Mouse (Mus musculus) frontal cortex, postnatal 14 days (tissue): Measurements from ENCODE around the gene Phldb1.

ENCODE experiments used
- DNase-seq, 2 experiments: peaks; one replicate each; pipeline ENCODE4 v3.0.0; 2022; ENCODE audit warnings: low spot score in 2 of 2

The Phldb1 gene

DNA sequence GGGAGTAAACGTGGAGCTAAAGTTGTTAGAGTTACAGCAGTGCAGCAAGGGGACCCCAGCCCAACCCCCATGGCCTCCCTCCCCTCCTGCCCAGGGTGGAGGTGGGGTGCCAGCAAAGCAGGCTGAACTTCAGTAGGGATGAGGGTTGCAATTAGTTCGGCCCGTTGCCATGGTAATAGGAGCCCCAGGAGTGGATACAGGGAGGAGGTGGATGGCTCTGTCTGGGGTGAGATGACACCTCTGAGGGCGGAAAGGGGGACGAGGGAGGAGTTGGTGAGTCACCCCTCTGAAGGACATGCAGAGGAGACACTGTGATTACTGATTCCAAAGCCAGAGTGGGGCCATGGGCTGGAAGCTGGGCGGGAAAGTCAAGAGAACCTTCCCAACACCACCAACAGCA is 26.1 kb downstream of the Phldb1 start:
- no peak for DNase-seq

DNA sequence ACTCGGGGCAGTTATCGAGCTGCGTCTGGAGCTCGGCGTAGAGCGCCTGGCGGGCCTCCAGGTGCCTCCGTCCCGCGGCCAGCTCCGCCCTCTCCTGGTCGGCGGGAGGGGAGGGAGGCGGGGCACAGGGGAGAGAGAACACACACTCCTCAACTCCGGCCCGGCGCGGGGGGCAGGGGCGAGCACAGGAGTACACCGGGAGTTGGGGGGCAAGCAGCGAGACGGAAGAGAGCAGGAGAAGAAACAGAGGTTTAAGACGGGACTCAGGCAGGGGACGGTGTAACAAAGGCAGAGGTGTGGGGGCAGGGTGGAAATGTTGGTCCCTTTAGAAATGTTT is 26.6 kb downstream of the Phldb1 start:
- DNase-seq = no peak

DNA sequence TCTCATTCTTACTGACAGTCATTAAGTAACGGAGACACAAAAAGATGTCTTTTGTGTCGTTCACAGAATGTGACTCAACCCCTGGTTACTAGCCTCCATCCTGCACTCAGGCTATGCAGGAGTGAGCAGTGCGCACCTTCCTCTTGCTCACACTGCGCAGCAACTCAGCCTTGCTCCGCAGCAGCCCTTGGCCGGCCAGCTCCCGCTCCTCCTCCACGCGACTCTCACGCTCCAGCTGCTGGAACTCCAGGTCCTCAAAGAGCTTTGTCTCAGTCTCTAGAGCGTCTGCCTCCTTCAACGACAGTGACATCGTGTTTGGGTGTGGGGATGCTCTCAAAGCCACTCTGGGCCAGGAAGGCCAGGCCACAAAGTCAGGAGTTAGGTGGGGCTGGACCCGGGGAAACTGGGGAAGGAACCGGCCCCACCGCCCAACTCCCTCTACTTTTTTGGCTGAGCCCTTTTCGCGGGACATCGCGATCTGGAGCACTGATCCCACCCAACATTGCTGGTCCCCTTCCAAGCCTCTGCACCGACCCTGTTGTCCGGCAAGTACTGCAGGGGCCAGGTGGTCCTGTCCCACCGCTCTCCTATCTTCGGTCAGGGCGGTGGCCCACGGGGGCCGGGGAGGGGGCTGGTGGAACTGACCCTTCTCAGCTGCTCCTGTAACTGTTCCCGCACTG is 27.1 kb downstream of the Phldb1 start:
- no peak for DNase-seq

DNA sequence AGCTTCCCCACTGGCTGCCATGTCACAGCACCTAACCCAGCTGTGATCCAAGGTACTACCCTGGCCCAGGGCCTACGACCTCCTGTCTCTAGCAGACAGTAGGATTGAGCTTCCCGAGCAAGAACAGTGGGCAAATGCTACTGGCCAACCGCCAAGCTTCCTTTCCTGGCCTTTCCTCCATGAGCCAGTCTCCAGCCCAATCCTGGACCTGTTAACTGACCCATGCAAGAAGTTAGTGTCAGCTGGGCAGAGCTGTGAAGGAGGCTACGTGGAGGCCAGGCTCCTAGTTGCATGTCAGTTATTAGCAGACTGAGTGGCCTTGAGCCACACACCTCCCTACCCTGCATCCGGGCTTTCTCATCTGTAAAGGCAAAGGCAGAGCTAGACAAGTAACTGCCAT is 35.3 kb downstream of the Phldb1 start:
- no peak for DNase-seq

DNA sequence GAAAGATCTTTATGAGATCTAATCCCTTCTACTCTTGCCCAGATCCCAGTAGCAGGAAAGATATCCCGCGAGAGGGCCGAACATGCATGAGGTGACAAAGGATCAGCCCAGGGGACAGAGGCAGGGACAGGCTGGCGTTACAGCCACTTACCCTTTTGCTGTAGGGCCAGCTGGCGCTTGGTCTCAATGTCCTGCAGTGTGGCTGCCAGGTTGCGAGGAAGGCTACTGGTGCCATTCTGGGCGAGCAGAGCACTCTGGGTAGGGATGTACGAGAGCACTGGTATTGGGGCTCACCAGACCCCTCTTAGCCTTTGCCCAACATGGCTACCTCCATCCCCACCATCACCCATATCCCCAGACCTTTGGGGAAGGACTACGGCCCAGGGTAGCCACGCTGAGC is 35.8 kb downstream of the Phldb1 start:
- DNase-seq = no peak

DNA sequence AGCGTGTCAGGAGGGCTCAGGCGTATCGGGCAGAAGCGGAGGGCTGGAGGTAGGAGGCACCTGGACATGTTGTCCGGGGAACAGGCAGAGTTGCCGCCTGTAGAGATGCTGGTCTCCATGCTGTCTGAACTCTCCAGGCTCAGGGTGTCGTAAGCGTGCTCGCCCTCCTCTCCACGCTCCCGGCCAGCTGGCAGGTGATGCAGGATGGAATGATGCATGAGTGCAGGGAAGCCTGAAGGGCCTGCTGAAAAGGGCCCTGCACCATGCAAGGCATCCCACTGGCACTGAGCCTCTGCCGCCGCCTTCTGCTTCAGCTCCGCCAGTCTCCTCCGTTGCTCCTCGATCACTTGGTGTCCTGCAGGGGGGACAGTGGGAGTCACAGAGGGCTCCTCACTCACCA is 37.1 kb downstream of the Phldb1 start:
- DNase-seq = no peak

DNA sequence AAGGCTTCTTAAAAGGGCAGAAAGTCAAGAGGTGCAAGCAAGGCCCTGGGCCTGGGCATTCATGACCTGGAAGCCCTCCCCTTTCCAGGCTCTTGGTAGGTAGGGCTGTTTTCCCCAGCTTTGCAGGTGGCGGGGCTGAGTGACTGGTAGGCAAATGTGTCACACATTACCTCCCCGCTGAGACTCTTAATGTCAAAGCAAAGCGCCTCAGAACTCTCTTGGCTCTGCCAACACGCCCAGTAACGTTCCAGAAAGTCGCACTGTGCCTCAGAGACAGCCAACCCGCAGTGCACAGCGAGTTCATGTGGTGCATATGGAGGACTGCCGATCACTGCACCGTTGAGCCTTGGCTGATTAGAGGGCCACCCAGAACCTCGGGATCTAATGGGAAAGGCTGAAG is 41.9 kb downstream of the Phldb1 start:
- no peak for DNase-seq

DNA sequence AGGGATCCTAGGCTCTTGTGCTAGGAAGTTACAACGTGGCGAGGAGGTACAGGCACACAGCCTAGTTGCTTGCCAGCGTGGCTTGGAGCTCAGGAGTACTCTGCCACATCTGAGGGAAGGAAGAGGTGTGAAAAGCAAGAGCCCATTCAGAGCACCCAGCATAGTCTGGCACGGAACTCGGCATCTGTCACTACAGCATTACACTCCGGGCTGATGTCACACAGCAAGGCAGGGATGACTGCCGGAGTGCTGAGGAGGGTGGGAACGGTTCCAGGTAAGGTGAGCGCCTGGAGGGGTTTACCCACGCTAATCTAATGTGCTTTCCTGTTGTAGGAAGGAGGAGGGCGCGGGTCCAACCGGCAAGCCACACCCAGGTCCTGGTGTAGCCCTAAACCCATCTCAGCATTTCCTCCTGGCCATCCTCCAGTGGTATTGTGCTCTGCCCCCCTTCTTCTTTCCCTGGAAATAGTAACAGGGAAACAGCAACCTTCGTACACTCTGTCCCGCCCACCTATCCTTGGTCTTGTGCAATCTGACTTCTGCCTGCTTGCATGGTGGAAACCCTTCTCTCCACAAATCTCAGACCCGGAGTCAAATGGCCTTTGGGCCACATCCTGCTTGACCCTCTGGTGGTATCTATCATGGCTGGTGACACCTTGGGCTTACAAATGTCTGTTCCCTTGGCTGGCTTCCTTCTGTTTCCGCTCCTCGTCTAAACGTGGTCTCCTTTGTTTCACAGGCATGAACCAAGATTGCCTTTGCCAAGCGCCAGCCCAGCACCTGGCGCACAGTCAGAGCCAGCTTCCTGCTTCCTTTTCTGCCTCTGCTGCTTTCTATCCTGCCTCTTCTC is 43.1 kb downstream of the Phldb1 start:
- DNase-seq = peak; percentile 36 to 57

DNA sequence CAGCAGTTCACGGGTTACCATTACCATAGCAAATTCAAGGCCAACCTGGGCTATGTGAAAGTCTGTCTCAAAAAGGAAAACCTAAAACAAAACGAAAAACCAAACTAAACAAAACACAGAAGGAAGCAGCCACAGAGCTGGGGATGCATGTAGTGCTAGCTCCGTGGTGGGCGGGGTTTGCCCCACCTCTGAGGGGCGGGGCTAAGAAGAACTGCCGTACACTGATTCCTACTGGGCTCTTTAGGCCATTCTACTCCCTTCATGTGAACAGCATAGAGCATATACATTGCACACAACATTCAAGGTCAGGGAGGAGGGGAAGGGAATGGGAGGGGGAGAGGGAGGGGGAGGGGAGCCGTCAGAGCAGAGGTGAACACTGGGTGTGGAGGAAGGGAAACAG is 44.4 kb downstream of the Phldb1 start:
- DNase-seq = no peak

DNA sequence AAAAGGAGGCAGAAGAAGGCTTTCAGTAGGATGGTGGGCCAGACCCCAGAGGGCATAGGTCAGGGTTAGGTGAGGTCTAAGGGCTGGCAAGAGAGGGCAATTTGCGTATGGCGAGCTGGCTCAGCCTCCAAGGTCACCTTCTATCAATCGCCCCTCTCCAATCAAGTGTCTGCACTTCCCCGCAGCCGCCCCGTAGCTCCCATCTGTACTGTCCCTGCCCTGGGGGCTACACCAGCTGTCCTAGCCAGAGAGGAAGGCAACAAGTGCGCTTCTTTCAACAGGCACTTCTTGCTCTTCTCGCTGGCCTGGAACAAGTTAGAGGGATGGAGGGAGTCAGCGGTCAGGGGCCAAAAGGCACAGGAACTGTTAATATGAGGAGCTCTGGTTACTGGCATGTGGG is 47.0 kb downstream of the Phldb1 start:
- no peak for DNase-seq

DNA sequence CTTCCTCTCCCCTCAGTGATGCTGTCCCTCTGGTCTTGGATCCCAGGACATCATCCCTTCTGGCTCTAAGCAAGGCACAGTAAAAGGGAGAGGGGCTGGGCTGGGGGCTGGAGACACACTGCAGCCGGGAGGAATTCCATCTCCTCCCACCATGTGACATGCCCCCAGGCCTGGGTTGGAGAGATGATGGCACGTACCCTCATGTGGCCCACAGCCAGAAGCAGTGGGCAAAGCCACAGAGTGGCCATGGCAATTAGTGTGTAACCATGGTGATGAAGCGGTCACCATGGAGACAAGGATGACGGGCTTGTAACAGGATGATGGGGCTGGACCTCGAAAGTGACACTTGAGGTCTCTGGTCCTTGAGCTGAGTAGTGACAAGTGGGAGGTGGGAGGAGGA is 48.4 kb downstream of the Phldb1 start:
- DNase-seq = no peak

DNA sequence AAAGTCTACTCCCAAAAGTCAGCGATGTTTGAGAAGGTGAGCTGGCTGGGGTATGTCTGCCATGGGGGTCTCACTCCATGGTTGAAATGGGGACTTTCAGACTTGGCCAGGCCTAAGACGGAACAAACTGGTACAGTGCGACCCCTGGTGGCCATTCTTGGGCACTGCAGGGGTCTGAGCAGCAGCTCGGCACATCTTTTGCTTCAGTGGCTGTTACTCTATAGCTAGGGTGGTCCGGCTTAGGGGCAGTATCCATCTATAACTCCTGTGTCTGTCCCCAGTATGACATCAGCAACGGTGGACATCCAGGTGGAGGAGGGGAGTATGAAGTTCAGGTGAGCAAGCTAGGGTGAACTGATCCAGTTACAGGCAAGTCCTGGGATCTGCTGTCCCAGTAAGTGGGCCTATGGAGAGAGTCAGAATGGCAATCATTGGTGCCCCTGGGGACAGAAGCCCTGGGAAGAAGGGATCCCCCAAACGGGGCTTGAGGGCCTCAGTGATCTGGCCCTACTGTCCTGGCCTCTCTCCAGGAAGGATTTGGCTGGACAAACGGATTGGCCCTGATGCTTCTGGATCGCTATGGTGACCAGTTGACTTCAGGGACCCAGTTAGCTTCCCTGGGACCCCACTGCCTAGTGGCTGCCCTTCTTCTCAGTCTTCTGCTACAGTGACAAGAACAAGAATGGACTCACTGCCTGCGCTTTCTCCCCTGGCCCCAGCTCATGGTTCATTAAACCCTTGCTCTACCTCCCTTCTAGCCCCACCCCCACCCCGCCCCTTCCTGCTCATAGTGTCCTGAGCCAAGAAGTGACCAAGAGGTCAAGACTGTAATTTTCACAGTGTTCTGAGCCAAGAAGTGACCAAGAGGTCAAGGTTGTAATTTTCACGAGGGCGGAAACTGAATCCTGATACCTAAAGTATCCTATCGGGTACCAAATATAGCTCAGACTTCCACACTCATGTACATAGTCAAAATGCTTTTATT is 49.4 kb downstream of the Phldb1 start:
- peak in 1 of 2 experiments; percentile 75 for DNase-seq

DNA sequence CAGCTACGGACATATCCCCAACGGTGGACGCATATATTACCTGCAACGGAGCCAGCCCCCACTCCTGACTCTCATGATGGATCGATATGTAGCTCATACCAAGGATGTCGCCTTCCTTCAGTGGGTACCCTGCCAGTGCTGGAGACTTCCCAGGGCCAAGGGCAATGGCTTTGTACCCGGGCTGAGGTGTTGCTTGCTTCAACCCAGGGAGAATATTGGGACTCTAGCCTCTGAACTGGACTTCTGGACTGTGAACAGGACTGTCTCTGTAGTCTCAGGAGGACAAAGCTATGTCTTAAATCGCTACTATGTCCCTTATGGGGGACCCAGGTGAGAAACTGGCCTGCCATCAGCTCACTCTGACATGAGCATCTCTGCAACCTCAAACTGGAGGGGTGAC is 52.0 kb downstream of the Phldb1 start:
- DNase-seq = no peak

DNA sequence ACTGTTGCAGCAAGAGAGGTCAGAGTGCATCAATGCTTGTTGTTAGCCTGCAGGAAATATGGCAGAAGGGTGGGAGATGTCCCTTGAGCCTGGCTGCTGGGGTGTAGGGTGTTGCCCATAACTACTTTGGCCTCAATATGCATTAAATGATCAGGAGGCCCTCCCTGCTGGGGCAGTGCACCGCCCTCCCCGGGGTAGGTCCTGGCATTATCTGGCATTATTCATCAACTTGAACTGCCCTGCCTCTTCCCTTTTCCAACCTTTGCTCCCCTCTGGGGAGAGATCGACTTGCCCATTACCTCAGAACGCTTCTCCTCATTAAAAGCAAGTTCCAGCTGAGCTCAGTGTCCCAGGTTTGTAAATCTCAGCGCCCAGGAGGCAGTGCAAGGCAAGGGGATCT is 55.4 kb downstream of the Phldb1 start:
- DNase-seq = no peak

DNA sequence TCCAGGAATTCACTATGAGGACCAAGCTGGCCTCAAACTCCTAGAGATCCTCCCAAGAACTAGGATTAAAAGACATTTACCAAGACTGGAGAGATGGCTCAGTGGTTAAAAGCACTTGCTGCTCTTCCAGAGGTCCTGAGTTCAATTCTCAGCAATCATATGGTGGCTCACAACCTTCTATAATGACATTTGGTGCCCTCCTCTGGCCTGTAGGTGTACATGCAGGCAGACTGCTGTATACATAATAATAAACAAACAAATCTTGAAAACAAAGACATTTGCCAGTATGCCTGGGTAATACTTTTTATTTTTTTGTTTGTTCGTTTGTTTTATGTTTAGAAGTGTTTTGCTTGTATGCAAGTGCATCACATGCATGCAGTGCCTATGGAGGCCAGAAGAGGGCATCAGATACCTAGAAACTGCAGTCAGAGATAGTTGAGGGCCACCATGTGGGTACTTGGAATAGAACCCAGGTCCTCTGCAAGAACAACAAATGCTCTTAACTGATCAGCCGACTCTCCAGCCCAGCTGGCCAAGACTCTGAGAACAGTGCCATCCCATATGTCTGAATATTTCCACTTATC is 56.6 kb downstream of the Phldb1 start:
- DNase-seq = no peak

DNA sequence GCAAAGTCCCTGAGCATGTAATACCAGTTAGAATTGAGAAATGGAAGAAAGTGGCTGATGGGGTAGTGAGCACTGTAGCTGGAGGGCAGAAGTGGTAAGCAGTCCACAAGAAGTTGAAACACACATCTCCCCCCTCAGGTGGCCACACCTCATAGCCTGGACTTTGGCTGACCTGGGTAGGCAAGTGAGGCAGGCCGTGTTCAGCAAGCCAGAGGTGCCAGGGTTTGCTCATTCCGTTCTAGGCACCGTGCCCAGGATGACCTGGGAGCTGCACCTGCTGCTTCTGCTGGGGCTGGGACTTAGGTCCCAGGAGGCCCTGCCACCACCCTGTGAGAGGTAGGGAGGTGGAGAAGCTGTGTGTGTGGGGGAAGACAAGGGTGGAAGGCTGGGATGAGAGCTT is 62.0 kb downstream of the Phldb1 start, which contains the start of gene Treh:
Treh (plus strand) TSS at position 229 of the 400 bp plus-strand sequence.
- no peak for DNase-seq

DNA sequence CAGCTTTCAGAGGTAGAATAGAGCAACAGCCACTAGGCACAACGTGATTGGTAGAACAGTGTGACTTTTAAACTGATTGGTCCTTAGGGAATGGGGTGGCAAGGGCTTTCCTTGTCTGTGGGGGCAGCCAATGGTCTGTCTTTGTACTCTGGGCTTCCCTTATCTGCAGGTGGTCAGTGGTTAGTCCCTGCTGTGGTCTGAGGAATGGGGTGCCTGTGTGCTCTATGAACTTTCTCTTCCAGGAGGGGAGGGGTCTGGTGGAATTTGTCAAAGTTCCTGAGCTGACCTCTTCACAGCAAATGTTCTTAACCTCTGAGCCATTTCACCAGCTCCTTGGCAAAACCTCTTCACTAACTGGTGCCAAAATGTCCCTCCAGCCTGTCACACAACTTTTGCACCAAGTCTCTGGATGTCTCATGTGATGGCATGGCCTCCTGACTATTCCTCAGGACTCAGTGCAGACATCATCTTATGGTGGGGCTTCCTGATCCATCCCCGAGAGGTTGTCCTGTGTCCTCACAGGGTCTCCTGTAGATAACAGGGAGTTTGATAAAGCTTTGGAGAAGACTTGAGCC is 62.6 kb downstream of the Phldb1 start:
- no peak for DNase-seq

DNA sequence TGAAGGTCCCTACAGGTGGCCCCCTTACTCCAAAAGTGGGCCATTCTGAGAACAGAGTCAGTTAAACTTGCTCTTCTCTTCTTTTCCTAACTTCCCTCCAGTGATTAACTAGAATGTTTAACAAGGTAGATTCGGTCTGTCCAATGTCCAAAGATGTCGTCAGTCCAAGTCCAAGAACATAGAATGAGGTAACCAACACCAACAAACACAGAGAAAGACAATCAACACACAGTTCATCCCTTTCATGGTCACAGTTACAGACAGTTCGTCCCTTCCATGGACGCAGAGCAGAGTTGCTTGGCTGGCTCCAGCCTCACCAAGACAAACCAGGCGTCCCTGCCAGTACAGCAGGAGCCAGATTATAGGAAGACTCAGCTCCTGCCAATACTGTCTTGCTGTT is 63.6 kb downstream of the Phldb1 start:
- DNase-seq = no peak

DNA sequence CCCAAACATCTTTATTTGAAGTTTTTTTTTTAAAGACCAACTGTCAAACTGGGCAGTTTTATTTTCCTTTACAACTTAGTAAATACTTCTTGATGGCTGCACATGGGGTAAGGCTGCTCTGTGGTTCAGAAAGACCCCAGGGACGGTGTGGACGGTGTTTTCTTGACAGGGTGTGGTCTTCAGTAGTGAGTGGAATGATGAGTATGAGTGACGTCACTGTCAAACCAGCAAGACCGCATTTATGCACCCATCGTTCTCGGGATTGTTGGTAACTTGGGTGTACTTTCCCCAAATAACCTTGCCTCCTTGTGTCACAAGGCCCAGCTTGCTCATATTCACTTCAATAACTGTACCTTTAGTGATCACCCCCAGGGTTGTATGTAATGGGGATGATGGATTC is 71.3 kb downstream of the Phldb1 start:
- DNase-seq = no peak

DNA sequence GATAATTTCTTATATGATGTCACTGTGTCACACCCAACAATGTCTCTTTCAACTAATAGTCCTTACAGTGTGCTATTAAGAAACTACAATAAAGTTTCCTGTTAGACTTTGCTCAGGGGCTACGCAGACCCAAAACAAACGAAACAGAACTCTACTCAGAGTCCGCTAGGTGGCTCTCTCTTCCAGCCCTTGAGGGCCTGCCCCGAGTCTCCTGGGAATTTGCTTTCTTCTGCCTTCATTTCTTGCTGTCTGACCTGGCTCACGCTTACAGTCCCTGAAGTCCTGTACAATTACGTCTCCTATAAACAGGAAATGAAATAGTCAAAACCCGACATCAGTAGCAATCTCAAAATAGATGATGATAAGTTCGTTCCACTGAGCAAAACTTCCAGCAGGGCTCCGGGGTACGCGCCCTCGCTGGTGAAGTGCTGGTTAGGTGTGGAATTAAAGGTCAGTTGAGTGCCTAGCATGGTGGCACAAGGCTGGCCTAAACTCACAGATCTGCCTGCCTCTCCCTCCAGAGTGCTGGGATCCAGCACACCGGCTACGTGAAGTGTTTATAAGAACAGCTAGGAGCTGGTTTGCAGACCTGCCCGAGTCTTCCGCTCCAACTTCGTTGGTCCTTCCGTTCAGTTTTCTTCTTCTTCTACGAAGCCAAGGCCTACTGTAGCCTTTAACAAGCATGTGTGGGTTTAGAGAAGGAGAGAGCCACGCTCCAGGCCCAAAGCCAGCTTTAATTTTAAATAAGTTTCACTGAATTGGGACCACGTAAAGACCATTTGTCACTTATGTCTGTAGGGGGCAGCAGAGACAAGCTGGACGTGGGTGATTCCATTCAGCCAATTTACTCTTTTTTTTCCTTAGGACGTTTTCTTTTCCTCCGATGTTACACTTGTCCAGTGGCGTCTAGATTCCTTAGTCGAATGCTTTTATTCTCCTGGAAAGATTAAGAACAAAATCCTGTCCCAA is 79.6 kb downstream of the Phldb1 start:
- peak in 1 of 2 experiments; percentile 51 for DNase-seq
